Mouse (Mus musculus) heart, embryonic 14.5 days (tissue): ENCODE data around the gene Bmp7. TPM values are rescaled to one million over a fixed set of nuclear protein-coding genes. Genes with fewer than 3 reads are reported as not detected.

ENCODE experiments used
- ATAC-seq: fragments of 200-750 bp; cut with Nextera tagmentation; 2 replicates; pipeline ENCODE4 v1.8.0; 2017; ENCODE audit warnings: low read depth, moderate TSS enrichment; ENCODE audit not compliant: insufficient number of reproducible peaks, insufficient read depth, low FRiP score
- H3K27ac ChIP-seq, 2 experiments: fragments of 200-500 bp in 1 of 2; fragments of 300-500 bp in 1 of 2; sonication (generic) in 1 of 2; replicated peaks in 1 of 2; 2 replicates each; pipeline ENCODE4 v1.5.1; 2012 to 2014; ENCODE audit warnings: low read depth in 2 of 2, low read length in 2 of 2, control low read depth in 1 of 2, mild to moderate bottlenecking in 1 of 2, mixed read lengths in 1 of 2; ENCODE audit not compliant: control insufficient read depth in 1 of 2, insufficient read depth in 1 of 2
- H3K27me3 ChIP-seq: fragments of 300-500 bp; sonication (generic); 2 replicates; pipeline ENCODE4 v1.6.1; 2014; ENCODE audit warnings: mild to moderate bottlenecking, low read length, control low read depth; ENCODE audit not compliant: control insufficient read depth, insufficient read depth
- H3K36me3 ChIP-seq: fragments of 300-500 bp; sonication (generic); 2 replicates; pipeline ENCODE4 v1.6.1; 2014; ENCODE audit warnings: mild to moderate bottlenecking, control low read depth, low read length, mixed read lengths; ENCODE audit not compliant: control insufficient read depth, insufficient read depth
- H3K4me1 ChIP-seq, 2 experiments: fragments of 200-500 bp in 1 of 2; fragments of 300-500 bp in 1 of 2; sonication (generic) in 1 of 2; 2 replicates each; pipeline ENCODE4 v1.6.1; 2012 to 2014; ENCODE audit warnings: low read length in 2 of 2, control low read depth in 1 of 2, mixed read lengths in 1 of 2; ENCODE audit not compliant: control insufficient read depth in 2 of 2, insufficient read depth in 2 of 2
- H3K4me2 ChIP-seq: fragments of 300-500 bp; sonication (generic); 2 replicates; pipeline ENCODE4 v1.6.1; 2014; ENCODE audit warnings: mild to moderate bottlenecking, low read length
- H3K4me3 ChIP-seq, 2 experiments: fragments of 200-500 bp in 1 of 2; fragments of 300-500 bp in 1 of 2; sonication (generic) in 1 of 2; 2 replicates each; pipeline ENCODE4 v1.5.1; 2012 to 2014; ENCODE audit warnings: low read length in 2 of 2, mild to moderate bottlenecking in 2 of 2, control low read depth in 1 of 2, low read depth in 1 of 2, moderate library complexity in 1 of 2; ENCODE audit not compliant: control insufficient read depth in 1 of 2, insufficient read depth in 1 of 2
- H3K9ac ChIP-seq: fragments of 300-500 bp; sonication (generic); 2 replicates; pipeline ENCODE4 v1.6.1; 2014; ENCODE audit warnings: mild to moderate bottlenecking, low read length
- H3K9me3 ChIP-seq: fragments of 300-500 bp; sonication (generic); 2 replicates; pipeline ENCODE4 v1.6.1; 2016; ENCODE audit warnings: low read length, control low read depth; ENCODE audit not compliant: control insufficient read depth
- WGBS: fragments of 180-500 bp; shearing (Covaris S2); extraction: QIAGEN DNeasy Blood & Tissue Kit; methylation state at CpG from one replicate; pipeline ENCODE4 v1.1.7; 2014; 5-methylcytosine and 5-hydroxymethylcytosine counted together
- polyA plus RNA-seq: library from polyadenylated mRNA; unstranded; fragments of >200 nt; fragmentation: Nextera tagmentation; extraction: Ambion mirVana; gene quantifications from 2 replicates; pipeline ENCODE4 v1.2.1, GENCODE M21; 2014

The Bmp7 gene
- polyA plus RNA-seq, 1 experiment from 2014 or later, result 50.5 TPM

- peak overlapping the region; percentile 47 for H3K9ac ChIP-seq
- no peaks in the 10 kb centered on the region for H3K27me3 ChIP-seq
- WGBS, result 4% methylated on average over 29 of the region's 29 CpGs
- no peaks in the 10 kb centered on the region for H3K36me3 ChIP-seq
- H3K9me3 ChIP-seq, result peaks cover 3% of the 10 kb centered on the region; the same call in 1 of the 2 replicates
- peak overlapping the region; percentile 91 to 93 for H3K27ac ChIP-seq
- H3K4me3 ChIP-seq, result peak overlapping the region; percentile 2 to 18
- ATAC-seq, result peak; percentile 86
- peak overlapping the region; percentile 56 for H3K4me2 ChIP-seq
- peaks cover 72 to 74% of the 10 kb centered on the region in 2 experiments for H3K4me1 ChIP-seq
Measured at GRCm38 (mm10) chr2:172862850-172863468, 77.2 kb downstream of the Bmp7 start.

- Histone ChIP-seq H3K36me3 (no peaks in the 10 kb centered on the region), H3K4me3 (peak overlapping the region; percentile 2 to 18), H3K27me3 (no peaks in the 10 kb centered on the region), H3K4me1 (peaks cover 68 to 71% of the 10 kb centered on the region in 2 experiments), H3K9ac (peak overlapping the region; percentile 47; the same call in 1 of the 2 replicates), H3K4me2 (peak overlapping the region; percentile 56), H3K27ac (peak overlapping the region; percentile 91 to 93), H3K9me3 (peaks cover 3% of the 10 kb centered on the region; the same call in 1 of the 2 replicates)
- no peak for ATAC-seq
- WGBS, result 16% methylated on average over 17 of the region's 19 CpGs
Measured at GRCm38 (mm10) chr2:172862424-172862823, 77.7 kb downstream of the Bmp7 start.

GRCm38 (mm10) chr2:172861590-172861989, 78.5 kb downstream of the Bmp7 start:
- H3K27ac ChIP-seq, result peak overlapping the region; percentile 91 to 93
- peaks cover 62 to 63% of the 10 kb centered on the region in 2 experiments for H3K4me1 ChIP-seq
- H3K36me3 ChIP-seq, result no peaks in the 10 kb centered on the region
- peak overlapping the region; percentile 35; the same call in 1 of the 2 replicates for H3K9ac ChIP-seq
- H3K4me3 ChIP-seq, result no peak overlapping the region
- H3K4me2 ChIP-seq, result no peak overlapping the region
- ATAC-seq, result peak; percentile 13; the same call in 1 of the 2 replicates
- 54% methylated on average over 14 of the region's 14 CpGs for WGBS
- peaks cover 3% of the 10 kb centered on the region; the same call in 1 of the 2 replicates for H3K9me3 ChIP-seq
- H3K27me3 ChIP-seq, result no peaks in the 10 kb centered on the region

GRCm38 (mm10) chr2:172860593-172860992, 79.5 kb downstream of the Bmp7 start:
- no peak overlapping the region for H3K27ac ChIP-seq
- H3K9ac ChIP-seq, result no peak overlapping the region
- ATAC-seq, result no peak

GRCm38 (mm10) chr2:172860104-172860503, 80.0 kb downstream of the Bmp7 start:
- peak overlapping the region in 1 of 2 experiments; percentile 33; a peak in 1 of 4 replicates for H3K27ac ChIP-seq
- no peak overlapping the region for H3K4me3 ChIP-seq
- no peak overlapping the region for H3K9ac ChIP-seq
- no peak for ATAC-seq
- H3K9me3 ChIP-seq, result peaks cover 3% of the 10 kb centered on the region; the same call in 1 of the 2 replicates
- no peaks in the 10 kb centered on the region for H3K36me3 ChIP-seq
- H3K27me3 ChIP-seq, result no peaks in the 10 kb centered on the region
- no peak overlapping the region for H3K4me2 ChIP-seq
- H3K4me1 ChIP-seq, result peaks cover 48 to 50% of the 10 kb centered on the region in 2 experiments
- WGBS, result 86% methylated on average over 7 of the region's 7 CpGs

More at GRCm38 (mm10) chr2:172860593-172860992, 79.5 kb downstream of the Bmp7 start:
- no peak overlapping the region for H3K4me2 ChIP-seq
- peaks cover 3% of the 10 kb centered on the region; the same call in 1 of the 2 replicates for H3K9me3 ChIP-seq
- WGBS, result 77% methylated on average over 8 of the region's 8 CpGs
- H3K36me3 ChIP-seq, result no peaks in the 10 kb centered on the region
- no peak overlapping the region for H3K4me3 ChIP-seq
- no peaks in the 10 kb centered on the region for H3K27me3 ChIP-seq
- peaks cover 53 to 55% of the 10 kb centered on the region in 2 experiments for H3K4me1 ChIP-seq

- Histone ChIP-seq H3K27me3 (no peaks in the 10 kb centered on the region), H3K9me3 (peaks cover 3% of the 10 kb centered on the region; the same call in 1 of the 2 replicates), H3K4me2 (no peak overlapping the region), H3K9ac (no peak overlapping the region), H3K36me3 (no peaks in the 10 kb centered on the region), H3K4me3 (no peak overlapping the region), H3K27ac (no peak overlapping the region), H3K4me1 (peaks cover 30 to 32% of the 10 kb centered on the region in 2 experiments)
- no peak for ATAC-seq
- 67% methylated on average over 10 of the region's 10 CpGs for WGBS
Measured at GRCm38 (mm10) chr2:172857048-172857447, 83.1 kb downstream of the Bmp7 start.

GRCm38 (mm10) chr2:172856549-172856948, 83.6 kb downstream of the Bmp7 start:
- no peak for ATAC-seq
- H3K27me3 ChIP-seq, result no peaks in the 10 kb centered on the region

More at GRCm38 (mm10) chr2:172856549-172856948, 83.6 kb downstream of the Bmp7 start:
- WGBS, result 64% methylated on average over 2 of the region's 2 CpGs
- Histone ChIP-seq H3K9ac (no peak overlapping the region), H3K36me3 (no peaks in the 10 kb centered on the region), H3K9me3 (peaks cover 3% of the 10 kb centered on the region; the same call in 1 of the 2 replicates), H3K4me3 (no peak overlapping the region), H3K4me2 (no peak overlapping the region), H3K4me1 (peaks cover 25 to 27% of the 10 kb centered on the region in 2 experiments), H3K27ac (no peak overlapping the region)
